Mouse (Mus musculus): ENCODE data around the gene Speer4e. TPM values are rescaled to one million over a fixed set of nuclear protein-coding genes. Genes with fewer than 3 reads are reported as not detected.

Gene Speer4e
- not detected for polyA plus RNA-seq (2015; fragmentation: Illumina TruSeq; extraction: RNeasy Lipid Tissue Mini Kit (QIAGEN cat#74804); ENCODE audit: low read depth, low replicate concordance)

DNA sequence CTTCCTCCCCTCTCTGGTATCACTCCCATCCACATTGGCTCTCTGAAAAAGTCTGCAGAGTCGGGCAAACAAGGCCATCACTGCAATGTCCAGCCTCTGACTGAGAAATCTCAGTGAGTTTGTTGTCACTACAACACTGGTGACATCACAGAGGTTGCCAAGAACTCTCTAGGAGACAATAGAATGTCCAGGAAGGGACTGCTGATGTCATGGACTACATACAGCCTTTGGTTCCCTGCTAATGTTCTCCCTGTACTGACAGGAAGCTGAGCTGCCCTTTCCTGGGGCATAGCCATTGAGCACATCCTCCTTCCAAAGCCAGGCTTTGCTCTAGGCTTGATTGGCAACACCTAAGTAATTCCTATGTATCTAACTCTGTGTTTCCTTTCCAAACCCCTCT lies at the start of gene Speer4e:
Speer4e (minus strand) TSS at position 101 of the 400 bp plus-strand sequence.

DNA sequence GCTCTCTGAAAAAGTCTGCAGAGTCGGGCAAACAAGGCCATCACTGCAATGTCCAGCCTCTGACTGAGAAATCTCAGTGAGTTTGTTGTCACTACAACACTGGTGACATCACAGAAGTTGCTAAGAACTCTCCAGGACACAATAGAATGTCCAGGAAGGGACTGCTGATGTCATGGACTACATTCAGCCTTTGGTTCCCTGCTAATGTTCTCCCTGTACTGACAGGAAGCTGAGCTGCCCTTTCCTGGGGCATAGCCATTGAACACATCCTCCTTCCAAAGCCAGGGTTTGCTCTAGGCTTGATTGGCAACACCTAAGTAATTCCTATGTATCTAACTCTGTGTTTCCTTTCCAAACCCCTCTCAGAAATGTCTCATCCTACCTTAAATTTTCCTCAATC lies 40.6 kb upstream of the Speer4e start, which contains the start of gene Gm10354:
Gm10354 (minus strand) TSS at position 101 of the 400 bp plus-strand sequence.

DNA sequence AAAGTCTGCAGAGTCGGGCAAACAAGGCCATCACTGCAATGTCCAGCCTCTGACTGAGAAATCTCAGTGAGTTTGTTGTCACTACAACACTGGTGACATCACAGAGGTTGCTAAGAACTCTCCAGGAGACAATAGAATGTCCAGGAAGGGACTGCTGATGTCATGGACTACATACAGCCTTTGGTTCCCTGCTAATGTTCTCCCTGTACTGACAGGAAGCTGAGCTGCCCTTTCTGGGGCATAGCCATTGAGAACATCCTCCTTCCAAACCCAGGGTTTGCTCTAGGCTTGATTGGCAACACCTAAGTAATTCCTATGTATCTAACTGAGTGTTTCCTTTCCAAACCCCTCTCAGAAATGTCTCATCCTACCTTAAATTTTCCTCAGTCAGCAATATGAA lies 23.4 kb downstream of the Speer4e start, which contains the start of gene Gm9758:
Gm9758 (minus strand) TSS at position 101 of the 400 bp plus-strand sequence.

Other genes with a start within 250 kb of the Speer4e start
- not detected for gene Gm9758, start 23.5 kb downstream of the Speer4e start, polyA plus RNA-seq (2015; fragmentation: Illumina TruSeq; extraction: RNeasy Lipid Tissue Mini Kit (QIAGEN cat#74804); ENCODE audit: low read depth, low replicate concordance)
- not detected for gene Gm10354, start 40.5 kb upstream of the Speer4e start, polyA plus RNA-seq (2015; fragmentation: Illumina TruSeq; extraction: RNeasy Lipid Tissue Mini Kit (QIAGEN cat#74804); ENCODE audit: low read depth, low replicate concordance)
- not detected for gene Gm17019, start 94.6 kb upstream of the Speer4e start, polyA plus RNA-seq (2015; fragmentation: Illumina TruSeq; extraction: RNeasy Lipid Tissue Mini Kit (QIAGEN cat#74804); ENCODE audit: low read depth, low replicate concordance)

Measured in brain, adult 10 weeks (tissue).